Mouse (Mus musculus): ENCODE results near the gene Gm4836. TPM values are rescaled to one million over a fixed set of nuclear protein-coding genes. Genes with fewer than 3 reads are reported as not detected.

Gm4836 gene
- polyA plus RNA-seq (2017; shearing (Covaris generic)) = not detected

DNA sequence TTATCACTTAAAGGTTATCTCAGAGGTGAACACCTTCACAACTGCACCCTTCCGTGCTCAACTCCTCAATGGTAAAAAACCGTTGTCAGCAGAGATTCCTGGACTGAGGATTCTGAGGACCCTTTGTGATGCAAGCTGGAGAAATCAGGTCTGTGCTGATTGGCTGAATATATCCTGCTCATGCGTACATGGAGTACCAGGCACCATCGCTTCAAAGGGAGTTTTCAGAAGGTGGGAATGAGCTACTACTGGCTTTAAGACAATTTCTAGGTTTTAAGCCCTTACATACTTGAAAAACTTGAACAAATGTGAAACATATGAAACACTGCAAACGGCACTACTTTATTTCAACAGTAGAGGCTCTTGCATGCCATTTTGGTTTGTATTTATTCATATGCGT is at the start of gene Gm4836:
Gene Gm4836, minus strand, starts transcription at position 101 of the 400 bp plus-strand sequence.

